Mouse (Mus musculus): ENCODE measurements at regions not wholly inside any gene's neighbourhood (a gene's known extent, or its start where the extent isn't known, plus 50 kb on each side); places are given as distances from the start of the nearest gene placed in this dataset.

DNA sequence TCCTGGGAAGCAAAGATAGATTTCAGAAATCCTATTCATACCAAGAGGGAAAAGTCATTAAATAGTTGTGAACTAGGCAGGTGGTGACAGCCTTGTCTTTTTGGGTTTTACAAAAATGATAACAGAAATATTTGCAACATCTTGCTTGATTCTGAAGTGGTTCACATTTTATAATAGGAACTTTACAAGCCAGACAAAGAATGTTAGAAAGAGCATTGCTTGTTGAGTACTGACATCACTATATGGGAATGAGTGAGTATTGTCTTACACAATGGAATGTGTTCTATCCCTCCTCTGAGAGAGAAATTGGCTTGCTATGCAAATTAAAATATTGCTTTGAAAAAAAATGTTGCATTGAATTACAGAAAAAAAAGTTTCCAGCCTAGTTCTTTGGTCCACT, 66.5 kb upstream of the Hccs start:
- no peak for TF ChIP-seq CTCF (IDR thresholded peaks at IDR 0.05; ENCODE audit: low read depth)
- TF ChIP-seq EP300 (IDR thresholded peaks at IDR 0.05; ENCODE audit: low read depth) = no peak
- Histone ChIP-seq H3K9ac (replicated peaks; ENCODE audit: low read depth, low read length) (no peak overlapping the region), H3K27ac (ENCODE audit: low read depth) (no peak overlapping the region), H3K4me2 (ENCODE audit: low read depth, low read length) (no peak overlapping the region), H3K4me1 (ENCODE audit: control insufficient read depth, insufficient read depth) (no peaks in the 10 kb centered on the region), H3K27me3 (ENCODE audit: control insufficient read depth, insufficient read depth, low read length) (no peaks in the 10 kb centered on the region), H3K9me3 (replicated peaks; ENCODE audit: control insufficient read depth, low read length) (no peaks in the 10 kb centered on the region), H3K36me3 (replicated peaks; ENCODE audit: control insufficient read depth, insufficient read depth, low read length) (no peaks in the 10 kb centered on the region), H3K4me3 (ENCODE audit: low read depth, low read length) (no peak overlapping the region)
- DNase-seq (ENCODE audit: low spot score) (peak; percentile 7), ATAC-seq (ENCODE audit: insufficient read depth, low read depth) (no peak)

Measured in heart, postnatal 0 days (tissue).